Mouse (Mus musculus) embryonic stem cell, embryonic (primary cell): ENCODE measurements at regions not wholly inside any gene's neighbourhood (a gene's known extent, or its start where the extent isn't known, plus 50 kb on each side); places are given as distances from the start of the nearest gene placed in this dataset.

Experiments used
- CTCF ChIA-PET, 4 experiments: fragments of 300-600 bp in 2 of 4; fragments of 350-600 bp in 2 of 4; sonication (Branson Sonifier 250); formaldehyde crosslinking; loops; one replicate each; lab custom pipeline; 2022; ENCODE audit warnings: inconsistent platforms in 2 of 4; lab: Charles Lee
- POLR2A ChIA-PET, 4 experiments: fragments of 300-600 bp in 2 of 4; fragments of 350-600 bp in 2 of 4; sonication (Branson Sonifier 250); formaldehyde crosslinking; loops; one replicate each; lab custom pipeline; 2022; ENCODE audit warnings: antibody characterized with exemption in 4 of 4, inconsistent platforms in 1 of 4; lab: Charles Lee

DNA sequence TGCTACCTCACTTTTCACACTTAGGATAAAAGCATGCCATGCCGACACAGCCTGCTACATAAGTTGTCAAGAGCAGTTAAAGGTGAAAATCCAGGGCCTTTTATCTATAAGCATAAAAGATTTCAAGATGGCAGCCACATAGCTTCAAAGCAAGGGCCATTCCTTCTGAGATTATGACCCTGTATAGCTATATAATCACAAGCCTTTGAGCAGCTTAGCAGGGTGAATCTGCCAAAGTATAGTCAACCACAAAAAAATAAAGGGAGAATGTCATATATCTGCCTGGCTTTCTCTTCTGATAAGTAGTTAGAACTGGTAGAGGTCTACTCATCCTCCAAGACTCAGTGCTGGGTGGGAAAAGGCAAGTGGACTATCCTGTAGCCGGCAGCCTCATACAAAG, 440.4 kb upstream of the Sphkap start:
- ChIA-PET CTCF (no interaction called here), POLR2A (interaction anchor here in 1 of 4 experiments (0.6 kb wide), 1 partner anchor 71 kb away, joined by 3 read pairs; no protein-coding TSS in a partner anchor)

DNA sequence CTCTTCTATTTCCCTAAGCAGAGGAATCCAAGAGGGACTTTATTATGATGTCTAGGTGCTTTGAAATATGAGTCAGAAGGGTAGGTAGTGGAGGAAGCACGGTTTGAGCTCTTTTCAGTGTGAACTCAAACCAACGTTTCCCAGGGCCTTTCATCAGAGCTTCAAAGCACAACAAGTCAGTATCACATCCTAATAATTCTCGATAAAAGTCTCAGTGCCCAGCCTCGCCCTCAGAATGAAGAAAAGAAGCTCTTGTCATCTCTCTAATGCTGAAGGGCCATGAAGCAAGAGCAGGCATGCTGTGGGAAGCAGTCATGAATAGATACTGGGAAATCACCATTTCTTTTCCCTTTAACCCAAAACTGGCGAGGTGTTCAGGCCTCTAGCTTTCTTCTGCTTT, 440.0 kb upstream of the Sphkap start:
- POLR2A ChIA-PET: interaction anchor here in 1 of 4 experiments (0.6 kb wide), 1 partner anchor 72 kb away, joined by 3 read pairs; no protein-coding TSS in a partner anchor
- CTCF ChIA-PET: no interaction called here

DNA sequence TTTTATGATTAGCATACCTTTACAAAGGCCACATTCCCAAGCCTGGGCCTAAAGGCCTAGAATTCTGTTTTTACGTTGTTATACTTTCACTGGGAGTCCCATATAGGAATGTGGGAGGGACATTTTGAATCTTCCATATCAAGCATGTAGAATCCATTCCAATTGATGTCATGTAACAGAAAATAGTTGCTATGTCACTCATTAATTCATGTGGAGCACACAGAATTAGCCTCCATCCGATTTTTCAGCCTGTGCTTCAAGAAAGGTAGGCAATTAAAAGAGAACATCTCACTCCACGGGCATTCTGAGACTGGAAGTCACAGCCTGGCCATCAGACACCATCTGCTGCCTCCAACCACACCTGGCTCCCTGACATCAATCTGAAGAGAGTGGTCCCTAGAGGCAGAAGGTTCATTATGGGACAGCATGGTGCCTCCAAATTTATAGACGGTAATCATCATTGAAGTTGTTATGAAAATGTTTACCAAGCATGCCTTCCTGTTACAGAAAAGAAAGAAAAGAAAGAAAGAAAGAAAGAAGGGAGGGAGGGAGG, 436.9 kb upstream of the Sphkap start:
- CTCF ChIA-PET: no interaction called here
- POLR2A ChIA-PET: interaction anchor here in 3 of 4 experiments (0.8 to 1.4 kb wide), 3 partner anchors 14 to 488 kb away, joined by 3 to 4 read pairs (median 4); no protein-coding TSS in a partner anchor

DNA sequence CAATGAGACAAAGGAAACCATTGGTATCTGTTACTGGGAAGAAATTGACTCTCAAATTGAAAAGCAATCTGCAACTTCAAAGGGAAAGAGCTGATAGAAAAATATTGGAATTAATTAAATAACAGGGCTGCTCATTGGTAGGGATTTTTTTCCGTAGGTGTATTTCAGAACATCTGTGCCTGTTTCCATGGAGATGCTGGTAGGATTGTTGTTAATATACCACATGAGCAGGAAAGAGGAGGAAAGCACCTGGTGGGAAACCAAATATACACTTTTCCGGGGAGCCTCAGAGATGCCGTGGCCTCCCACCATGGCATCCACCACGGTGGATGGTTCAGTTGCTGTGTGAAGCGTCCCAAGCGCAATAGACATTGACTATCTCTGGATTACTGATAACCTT, 428.0 kb upstream of the Sphkap start:
- ChIA-PET POLR2A (no interaction called here), CTCF (no interaction called here)

DNA sequence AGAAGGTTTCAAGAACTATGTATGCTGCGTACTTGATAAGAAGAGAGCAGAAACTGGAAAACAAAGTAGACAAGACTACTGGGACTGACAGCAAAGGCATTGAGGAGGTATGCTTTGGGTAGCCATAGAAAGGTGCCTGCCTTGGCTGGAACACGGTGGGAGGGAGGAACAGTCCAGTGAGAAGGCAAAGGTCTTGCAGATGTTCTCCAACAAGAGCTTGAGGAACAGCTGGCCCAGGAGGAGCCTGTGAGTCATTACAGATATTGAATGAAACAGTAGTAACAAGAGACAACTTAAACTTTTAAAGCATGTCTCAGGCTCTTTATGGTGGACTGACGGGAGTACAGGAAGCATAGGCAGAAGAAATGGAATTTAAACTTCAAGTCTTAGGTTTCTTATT, 424.9 kb upstream of the Sphkap start:
- CTCF ChIA-PET: no interaction called here
- POLR2A ChIA-PET: no interaction called here

DNA sequence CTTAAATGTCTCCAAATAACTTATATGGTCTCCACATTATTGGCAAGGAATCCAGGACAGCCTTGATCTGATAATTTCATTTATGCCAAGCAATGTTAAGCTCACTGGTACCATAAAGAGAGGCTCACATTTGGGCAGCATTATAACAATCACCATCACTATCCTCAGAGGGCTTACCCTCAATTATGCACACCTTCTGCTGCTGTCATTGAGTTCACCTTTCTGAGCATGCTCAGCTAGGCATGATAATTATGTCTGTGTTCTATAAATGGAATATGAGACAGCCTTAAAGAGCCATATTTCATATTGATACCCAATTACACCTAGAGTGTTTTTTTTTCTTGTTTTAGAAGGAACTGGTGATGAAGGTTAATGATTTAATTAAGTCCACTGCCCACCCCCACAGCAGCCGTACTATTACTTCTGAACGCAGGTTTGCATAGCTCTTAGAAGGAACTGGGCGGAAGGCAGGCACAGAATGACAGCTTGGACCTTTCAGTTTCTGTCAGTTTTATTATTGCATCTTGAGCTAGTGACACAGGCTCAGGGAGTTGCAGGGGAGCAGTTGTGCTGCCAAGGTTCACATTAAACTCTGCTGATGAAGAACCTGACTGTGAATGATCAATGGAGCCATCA, 424.0 kb upstream of the Sphkap start:
- POLR2A ChIA-PET: no interaction called here
- CTCF ChIA-PET: no interaction called here

DNA sequence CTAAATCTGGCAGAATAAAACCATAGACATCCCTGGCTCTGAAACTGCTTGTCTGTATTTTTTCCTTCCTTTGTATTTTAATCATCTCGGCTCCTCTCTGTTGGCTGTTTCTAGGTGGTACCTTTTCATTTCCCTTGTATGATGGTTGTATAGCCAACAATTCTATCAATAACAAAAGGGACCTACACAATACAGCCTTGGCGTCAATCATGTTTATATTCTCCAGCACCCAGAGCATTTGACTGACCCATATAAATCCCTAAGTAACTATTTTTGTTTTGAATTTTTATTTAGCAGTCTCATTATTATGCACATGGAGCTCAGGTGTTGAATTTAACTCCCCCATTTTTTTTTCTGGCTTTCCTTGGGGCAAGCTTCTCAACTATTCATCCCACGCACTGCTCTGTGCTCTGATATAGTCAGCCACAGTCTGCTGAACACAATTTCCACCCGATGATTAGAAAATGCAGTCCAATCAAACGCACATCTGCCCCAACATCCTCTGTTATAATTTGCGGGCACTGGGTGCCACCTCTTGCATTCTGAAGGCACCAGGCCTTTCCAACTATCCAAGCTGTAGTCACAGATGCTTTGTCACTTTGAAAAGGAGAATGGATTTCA, 422.1 kb upstream of the Sphkap start:
- ChIA-PET CTCF (no interaction called here), POLR2A (no interaction called here)

DNA sequence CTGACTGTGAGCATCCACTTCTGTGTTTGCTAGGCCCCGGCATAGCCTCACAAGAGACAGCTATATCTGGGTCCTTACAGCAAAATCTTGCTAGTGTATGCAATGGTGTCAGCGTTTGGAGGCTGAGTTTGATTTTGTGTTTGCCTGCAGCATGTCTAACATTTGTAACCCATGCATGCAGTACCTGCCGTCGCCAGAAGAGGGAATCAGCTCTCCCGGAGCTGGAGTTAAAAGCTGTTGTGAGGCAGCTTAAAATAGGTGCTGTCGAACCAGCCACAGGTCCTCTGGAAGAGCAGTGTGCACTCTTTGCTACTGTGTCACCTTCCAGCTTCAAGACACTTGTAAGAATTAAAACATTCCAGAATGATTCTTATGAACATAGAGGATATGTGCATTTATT, 403.2 kb upstream of the Sphkap start:
- CTCF ChIA-PET: interaction anchor here (0.6 to 1.7 kb wide), 11 partner anchors 9 to 1672 kb away, joined by 3 to 14 read pairs (median 4); no protein-coding TSS in a partner anchor

DNA sequence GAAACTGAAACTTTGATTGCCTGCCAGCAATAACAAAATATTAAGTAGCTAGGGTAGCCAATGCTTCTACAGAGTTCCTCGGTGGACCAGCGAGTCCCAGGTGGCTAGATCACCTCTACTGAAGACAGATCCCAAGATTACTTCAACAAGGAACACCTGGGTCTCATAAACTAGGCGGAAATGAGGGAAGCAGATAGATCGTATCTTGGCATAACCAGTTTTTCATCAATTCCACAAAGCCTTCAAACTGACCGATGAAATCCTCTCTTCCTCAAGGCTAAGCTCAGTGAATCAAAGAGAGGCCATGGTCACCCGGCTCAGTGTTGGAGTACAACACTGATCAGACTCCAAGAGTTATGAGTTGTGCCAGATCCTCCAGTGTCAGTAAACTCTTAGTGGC, 400.4 kb upstream of the Sphkap start:
- ChIA-PET CTCF (no interaction called here), POLR2A (no interaction called here)

More for the DNA sequence above, 403.2 kb upstream of the Sphkap start:
- POLR2A ChIA-PET: interaction anchor here in 1 of 4 experiments (0.9 kb wide), 1 partner anchor 12 kb away, joined by 3 read pairs; no protein-coding TSS in a partner anchor

DNA sequence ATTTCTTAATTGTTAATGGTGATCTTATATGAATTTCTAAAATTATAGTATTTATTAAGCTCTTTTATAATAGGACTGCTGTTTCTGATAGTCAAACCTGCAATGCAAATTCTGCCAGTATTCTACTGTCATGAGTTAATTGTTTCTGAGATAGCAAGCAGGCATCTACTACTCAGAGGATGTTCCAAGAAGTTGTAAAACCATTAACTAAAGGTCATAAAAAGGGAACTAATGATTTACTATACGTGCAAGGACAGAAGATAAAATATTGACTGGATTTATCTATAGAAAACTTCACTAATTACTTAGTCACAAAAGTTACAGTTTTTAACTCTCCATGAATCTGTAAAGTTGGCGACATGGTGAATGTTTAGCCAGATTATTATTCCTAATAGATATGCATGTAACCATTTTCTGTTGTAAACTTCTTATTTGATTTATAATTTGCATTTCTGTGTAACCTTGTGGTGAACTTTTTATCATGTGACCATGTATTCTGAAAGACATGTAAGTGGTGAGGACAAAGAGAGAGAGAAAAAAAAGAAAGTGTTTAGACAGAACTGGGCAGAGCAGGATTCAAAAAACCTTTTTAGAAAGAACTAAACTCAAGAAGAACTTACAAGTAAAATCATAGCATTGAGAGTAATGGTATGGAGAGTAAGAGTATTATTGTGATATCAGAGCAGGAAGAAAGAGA, 395.5 kb upstream of the Sphkap start:
- ChIA-PET CTCF (no interaction called here), POLR2A (no interaction called here)

DNA sequence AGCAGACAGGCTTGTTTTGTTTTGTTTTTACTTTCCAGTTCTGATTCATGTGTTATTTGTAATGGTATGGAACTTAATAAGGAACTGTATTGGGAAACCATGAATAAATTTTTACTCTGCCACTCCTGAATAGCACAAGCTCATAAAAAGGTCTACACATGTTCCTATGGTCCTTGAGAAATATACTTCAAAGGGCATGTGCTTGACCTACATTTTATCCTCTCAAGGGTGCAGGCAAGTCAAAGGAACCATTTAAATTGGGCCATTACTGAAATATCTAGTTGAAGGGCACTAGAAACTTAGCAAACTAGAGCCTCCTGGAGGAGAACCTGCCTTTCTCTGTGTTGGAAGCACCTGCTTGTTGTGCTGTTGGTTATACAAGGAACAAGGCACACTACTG, 393.8 kb upstream of the Sphkap start:
- ChIA-PET POLR2A (no interaction called here), CTCF (interaction anchor here in 1 of 4 experiments (0.7 kb wide), 1 partner anchor 9 kb away, joined by 3 read pairs; no protein-coding TSS in a partner anchor)

DNA sequence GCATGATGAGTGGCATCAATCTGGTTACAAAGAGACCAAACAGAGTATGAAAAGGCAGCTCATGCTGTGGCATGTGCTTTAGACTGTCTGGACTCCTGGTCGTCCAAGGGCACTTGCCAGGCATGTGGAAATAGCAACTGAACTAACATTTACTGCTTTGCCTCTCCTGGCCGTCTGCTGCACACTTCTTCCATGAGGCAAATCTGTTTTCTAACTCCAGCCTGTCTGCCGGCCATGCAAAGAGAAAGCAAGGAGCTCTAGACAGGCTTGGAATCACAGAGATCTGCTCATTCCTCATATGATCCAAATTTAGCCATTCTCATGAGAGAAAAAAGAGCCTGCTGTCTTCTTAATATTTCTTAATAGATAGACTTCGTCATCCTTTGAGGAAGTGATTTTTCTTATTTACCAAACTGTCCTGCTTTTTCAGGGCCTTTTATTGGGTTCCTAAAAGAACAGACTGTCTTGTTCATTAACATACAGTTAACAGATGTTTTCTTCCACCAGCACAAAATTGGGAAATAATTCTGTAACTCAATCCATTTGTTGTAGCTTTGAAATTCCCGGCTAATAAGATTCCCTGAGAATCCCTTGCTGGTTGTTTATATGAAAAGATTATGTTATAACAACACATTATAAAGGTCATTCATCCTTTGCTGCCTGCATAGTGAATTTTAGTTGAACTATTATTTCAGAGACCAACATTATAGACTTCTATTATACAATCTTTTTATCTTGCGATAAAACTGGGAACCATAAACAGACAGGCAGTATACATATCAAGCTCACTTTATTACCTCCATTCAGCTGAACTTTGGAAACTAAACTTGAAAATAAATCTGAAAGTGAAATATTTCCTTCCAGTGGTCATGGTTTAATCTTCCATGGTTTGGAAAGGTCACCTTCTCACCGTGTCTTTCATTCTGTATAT, 389.2 kb upstream of the Sphkap start:
- CTCF ChIA-PET: no interaction called here
- POLR2A ChIA-PET: no interaction called here

DNA sequence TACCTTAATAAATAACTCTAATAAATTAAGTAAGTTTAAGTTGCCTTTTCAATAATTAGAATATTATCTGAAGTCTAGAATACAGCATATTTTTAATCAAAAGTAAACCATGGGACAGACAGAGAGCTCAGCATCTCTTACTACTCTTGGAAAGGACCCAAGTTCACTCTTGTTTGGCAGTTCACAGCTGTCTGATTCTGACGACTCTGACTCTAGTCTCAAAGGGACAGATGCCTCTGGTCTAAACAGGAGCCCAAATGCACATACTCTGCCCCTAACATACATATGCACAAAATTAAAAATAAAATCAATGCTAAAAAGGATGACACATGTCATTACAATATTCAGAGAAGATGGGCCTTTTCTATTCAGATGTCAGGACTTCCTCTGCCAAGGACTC, 369.2 kb upstream of the Sphkap start:
- CTCF ChIA-PET: no interaction called here
- POLR2A ChIA-PET: no interaction called here

DNA sequence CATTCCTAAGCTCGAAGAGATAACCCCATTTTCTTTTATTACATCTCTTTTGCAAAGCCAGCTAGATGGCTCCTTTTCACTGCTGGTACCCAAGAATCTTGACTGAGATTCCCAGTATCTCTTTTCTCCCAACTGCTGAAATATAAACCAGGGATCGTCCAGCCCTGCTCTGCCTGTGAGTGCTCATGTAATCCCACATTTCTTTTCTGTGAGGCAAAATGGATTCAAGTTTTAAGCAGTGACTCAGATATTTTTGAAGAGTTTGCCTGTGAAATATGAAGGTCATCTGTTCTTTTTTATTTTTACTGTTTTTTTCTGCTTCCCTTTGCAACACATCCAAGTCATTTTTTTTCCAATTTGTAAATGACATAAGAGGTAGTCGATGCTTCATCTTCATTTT, 363.2 kb upstream of the Sphkap start:
- POLR2A ChIA-PET: no interaction called here
- CTCF ChIA-PET: no interaction called here

DNA sequence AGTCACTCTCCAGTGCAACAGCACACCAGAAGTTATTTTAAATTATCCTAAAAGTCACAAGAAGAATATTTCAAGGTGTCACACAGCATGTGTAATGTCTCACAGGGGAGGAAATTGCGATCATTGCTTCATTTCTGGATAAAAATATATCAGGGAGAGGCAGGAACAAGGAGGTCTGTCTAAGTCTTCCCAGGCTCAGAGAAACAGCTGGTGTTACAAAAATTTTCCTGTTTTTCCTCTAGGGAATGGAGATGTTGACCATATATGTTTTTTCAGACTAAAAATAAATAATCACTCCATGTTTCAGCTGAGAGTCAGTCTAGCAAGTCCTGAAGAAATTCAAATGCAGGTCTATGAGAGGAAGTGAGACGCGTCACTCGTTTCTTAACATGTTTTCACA, 353.5 kb upstream of the Sphkap start:
- ChIA-PET CTCF (interaction anchor here in 1 of 4 experiments (0.5 kb wide), 1 partner anchor 343 kb away, joined by 4 read pairs; no protein-coding TSS in a partner anchor), POLR2A (no interaction called here)

DNA sequence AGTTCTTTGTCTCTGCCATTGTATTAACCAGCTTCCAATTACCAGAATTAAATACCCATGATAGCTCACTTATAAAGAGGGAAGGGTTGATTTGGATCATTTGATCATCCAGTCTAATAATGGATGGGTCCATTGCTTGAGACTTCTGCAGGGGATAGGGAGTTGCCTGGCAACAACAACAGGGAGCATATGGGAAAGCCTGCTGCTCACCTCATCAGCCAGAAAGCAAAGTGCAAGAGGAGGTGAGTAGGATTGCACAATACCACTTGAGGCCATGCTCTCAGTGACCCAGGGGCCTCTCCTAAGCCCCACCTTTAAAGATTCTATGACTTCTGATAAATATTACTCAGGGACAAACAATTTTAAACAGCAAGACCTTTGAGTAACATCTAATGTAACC, 348.9 kb upstream of the Sphkap start:
- POLR2A ChIA-PET: interaction anchor here in 1 of 4 experiments (0.6 kb wide), 1 partner anchor 1084 kb away, joined by 4 read pairs; no protein-coding TSS in a partner anchor

DNA sequence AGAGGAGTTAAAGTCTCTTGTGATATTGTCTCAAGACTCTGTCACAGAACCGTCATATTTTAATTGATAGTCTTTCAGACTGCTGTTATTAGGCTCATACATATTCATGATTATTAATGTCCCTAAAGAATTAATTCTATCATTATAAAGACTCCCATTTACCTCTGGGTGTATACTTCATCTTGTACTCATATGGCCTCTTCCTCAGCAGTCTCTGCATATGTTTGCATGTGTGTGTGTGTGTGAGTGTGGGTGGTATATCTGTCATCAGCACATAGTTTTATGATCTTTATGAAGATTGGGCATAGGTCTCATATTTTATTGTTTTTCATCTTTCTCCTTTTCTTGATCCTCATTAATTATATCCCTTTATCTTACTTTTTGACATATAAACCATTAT, 347.3 kb upstream of the Sphkap start:
- CTCF ChIA-PET: no interaction called here
- POLR2A ChIA-PET: no interaction called here

More for the DNA sequence above, 348.9 kb upstream of the Sphkap start:
- CTCF ChIA-PET: no interaction called here

DNA sequence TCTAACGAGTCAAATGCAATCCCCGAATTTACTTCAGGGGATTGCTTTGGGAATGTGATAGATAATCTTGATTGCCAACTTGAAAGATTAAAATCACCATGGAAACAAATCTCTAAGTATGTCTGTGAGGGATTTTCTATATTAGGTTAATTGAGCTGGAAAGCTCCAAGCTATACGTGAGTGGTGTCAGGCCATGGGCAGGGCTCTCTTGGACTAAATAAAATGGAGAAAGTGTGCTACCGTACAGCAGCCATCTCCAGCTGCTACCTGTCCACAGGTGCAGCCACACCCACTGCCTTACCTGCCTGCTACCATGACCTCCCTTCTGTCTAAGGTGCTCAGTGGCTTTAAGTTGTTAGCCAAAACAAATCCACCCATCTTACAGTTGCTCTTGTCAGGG, 345.0 kb upstream of the Sphkap start:
- ChIA-PET CTCF (no interaction called here), POLR2A (no interaction called here)

DNA sequence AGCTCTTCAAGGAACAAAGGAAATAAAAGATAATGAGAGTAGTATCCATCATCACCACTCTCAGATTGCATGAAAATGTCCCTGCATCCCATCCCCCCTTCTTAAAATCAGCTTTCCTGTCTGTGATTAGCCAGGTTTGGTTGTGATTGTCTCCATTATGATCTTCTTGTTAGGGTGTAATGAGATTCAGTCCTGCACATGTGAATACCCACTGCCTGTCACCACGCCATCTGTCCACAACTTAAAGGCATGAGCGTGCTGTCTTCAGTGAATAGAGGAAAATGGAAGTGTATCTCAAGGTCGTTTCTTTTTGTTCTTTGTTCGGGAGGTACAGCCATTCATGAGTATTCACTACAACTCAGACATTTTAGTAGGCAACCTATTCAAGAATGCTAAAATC, 341.0 kb upstream of the Sphkap start:
- CTCF ChIA-PET: no interaction called here
- POLR2A ChIA-PET: no interaction called here
